In genomic region chrX:46328707-46329106, GRCm38 (mm10) we compare ENCODE assay signal across 25 mouse cellular contexts. TPM values are rescaled to one million over a fixed set of nuclear protein-coding genes. Genes with fewer than 3 reads are reported as not detected.
"Had no signal": no experiment of that assay in that cellular context is flagged by ENCODE, and none has a peak within 500 bp of the region (broad histone marks: within the 10 kb centered on the region; RNA-seq: fewer than 3 reads in every experiment).

Gene Actrt1 (plus strand): TSS chrX:46329007.

- DNase-seq: retina, postnatal 1 day; right cerebral cortex, adult 18-20 months; right cerebral cortex, postnatal 14 days; right cerebral cortex, postnatal 25 days; right cerebral cortex, postnatal 4 days; spleen, adult 18-20 months; thymus, adult 18-20 months; thymus, adult 2 months; thymus, postnatal 14 days; thymus, postnatal 25 days; thymus, postnatal 36 days; thymus, postnatal 4 days had no signal

- H3K36me3 ChIP-seq: neural tube, embryonic 12.5 days; neural tube, embryonic 13.5 days; neural tube, embryonic 15.5 days; stomach, embryonic 15.5 days had no signal

- H3K4me3 ChIP-seq: neural tube, embryonic 12.5 days; neural tube, embryonic 13.5 days; neural tube, embryonic 15.5 days; stomach, embryonic 15.5 days had no signal

- H3K4me1 ChIP-seq: neural tube, embryonic 12.5 days; neural tube, embryonic 13.5 days; neural tube, embryonic 15.5 days; stomach, embryonic 15.5 days had no signal

- H3K27me3 ChIP-seq: neural tube, embryonic 12.5 days; neural tube, embryonic 13.5 days; neural tube, embryonic 15.5 days; stomach, embryonic 15.5 days had no signal

- H3K27ac ChIP-seq: neural tube, embryonic 12.5 days; neural tube, embryonic 13.5 days; neural tube, embryonic 15.5 days; stomach, embryonic 15.5 days; stomach, postnatal 0 days had no signal

RNA-seq across cellular contexts. Expression of gene Actrt1, which starts in this region (rescaled TPM):
- polyA plus RNA-seq: neural tube, embryonic 11.5 days; neural tube, embryonic 12.5 days; neural tube, embryonic 13.5 days; neural tube, embryonic 14.5 days; neural tube, embryonic 15.5 days; small intestine, adult 2 months; spleen, adult 2 months; stomach, embryonic 14.5 days; stomach, embryonic 15.5 days; stomach, embryonic 16.5 days; stomach, postnatal 0 days; thymus, adult 2 months; thymus, postnatal 0 days; urinary bladder, adult 2 months had no signal
